Mouse (Mus musculus) adipocyte (in vitro differentiated cells): ENCODE measurements around the gene Galnt2.

Source experiments
- DNase-seq: peaks from one replicate; pipeline ENCODE4 v3.0.0-alpha.2; 2016; ENCODE audit warnings: low spot score

Galnt2 gene

GRCm38 (mm10) chr8:124272792-124273191 is 41.6 kb downstream of the Galnt2 start:
- DNase-seq: no peak

DNA sequence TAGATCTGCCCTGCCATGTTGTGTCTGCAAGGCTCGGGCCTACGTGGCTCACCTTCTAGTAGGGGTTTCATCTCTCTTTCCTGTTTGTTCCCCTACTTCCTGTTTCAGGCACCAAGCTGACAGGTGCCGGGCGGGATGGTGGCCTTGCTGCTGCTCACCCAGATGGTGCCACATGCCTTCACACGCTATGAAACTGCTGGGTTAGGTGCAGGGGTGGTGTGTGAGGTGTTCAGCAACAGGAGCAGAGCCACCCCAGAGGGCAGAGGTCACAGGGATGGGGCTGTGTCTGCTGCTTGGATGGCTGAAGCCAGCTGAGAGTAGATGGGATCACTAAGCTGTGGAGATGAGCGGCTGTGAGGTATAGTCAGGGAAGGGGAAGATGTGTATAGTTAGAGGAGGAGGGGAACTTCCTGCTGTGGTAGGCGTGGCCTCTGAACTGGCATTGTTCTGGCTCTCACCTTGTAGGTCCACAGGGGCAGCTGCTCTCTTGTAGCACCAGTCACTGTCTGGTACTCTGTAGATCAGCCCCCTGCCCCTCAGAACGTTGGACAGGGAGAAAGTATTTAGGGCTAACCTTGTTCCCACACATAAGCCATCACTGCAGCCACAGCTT is 42.5 kb downstream of the Galnt2 start:
- no peak for DNase-seq

DNA sequence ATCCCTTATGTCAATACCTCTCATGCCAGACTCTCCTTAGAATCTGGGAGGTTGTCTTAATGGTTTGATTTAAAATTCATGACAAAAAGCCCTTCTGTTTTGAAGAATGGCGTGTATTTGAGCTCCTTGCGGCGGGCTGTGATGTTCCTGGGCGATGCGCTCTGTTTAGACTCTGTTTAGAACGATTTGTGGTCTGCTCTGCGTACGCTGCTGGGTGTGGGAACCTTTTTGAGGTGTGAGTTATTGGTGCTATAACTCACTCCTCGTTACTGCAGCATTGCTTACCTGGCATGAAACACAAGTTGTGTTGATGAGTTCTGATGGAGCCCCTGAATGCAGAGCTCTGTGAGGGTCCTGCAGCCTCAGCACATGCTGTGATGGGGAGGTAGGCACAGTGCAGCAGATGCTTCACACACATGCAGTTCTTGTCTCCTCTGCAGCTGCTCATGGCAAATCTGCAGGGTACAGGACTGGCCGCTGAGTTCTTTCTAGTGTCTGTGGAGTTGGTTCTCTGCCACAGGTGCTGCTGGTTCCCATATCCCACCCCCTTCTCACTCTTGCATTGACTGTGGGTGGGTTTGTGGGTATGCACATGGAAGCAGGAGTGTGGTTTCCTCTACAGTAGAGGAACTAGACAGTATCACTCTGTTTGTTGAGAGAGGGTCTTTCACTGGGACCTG is 43.4 kb downstream of the Galnt2 start:
- DNase-seq: no peak

DNA sequence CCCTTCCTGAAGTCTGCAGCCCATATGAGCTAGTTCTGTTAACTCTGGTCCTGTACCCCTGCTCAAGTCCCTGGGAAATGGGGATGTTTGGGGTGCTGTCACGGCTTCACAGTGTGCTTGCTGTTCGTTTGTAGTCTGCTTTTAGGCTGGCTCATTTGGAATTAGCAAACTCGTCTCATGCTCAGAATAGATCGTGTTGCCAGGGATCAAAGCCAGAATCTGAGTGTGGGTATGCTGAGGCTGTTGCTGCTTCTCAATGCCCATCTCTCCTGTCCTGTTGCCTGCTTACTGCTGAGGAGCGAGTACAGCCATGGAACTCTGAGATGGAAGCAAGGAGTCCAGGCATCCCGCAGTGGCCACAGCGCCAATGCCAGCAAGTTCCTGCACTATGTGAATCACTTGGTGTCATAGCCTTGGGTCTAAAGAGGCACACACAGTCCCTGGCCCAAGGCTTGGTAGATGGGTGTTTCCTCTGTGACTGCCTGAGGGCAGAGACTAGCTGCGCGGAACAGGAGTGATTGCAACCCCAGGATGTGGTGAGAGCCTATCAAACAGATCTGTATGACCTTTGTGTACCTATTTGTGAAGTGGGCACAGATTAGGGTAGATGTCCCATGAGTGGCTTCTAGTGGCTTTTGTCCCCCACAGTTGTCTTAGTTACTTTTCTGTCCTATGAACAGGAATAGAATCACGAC is 44.3 kb downstream of the Galnt2 start:
- no peak for DNase-seq

DNA sequence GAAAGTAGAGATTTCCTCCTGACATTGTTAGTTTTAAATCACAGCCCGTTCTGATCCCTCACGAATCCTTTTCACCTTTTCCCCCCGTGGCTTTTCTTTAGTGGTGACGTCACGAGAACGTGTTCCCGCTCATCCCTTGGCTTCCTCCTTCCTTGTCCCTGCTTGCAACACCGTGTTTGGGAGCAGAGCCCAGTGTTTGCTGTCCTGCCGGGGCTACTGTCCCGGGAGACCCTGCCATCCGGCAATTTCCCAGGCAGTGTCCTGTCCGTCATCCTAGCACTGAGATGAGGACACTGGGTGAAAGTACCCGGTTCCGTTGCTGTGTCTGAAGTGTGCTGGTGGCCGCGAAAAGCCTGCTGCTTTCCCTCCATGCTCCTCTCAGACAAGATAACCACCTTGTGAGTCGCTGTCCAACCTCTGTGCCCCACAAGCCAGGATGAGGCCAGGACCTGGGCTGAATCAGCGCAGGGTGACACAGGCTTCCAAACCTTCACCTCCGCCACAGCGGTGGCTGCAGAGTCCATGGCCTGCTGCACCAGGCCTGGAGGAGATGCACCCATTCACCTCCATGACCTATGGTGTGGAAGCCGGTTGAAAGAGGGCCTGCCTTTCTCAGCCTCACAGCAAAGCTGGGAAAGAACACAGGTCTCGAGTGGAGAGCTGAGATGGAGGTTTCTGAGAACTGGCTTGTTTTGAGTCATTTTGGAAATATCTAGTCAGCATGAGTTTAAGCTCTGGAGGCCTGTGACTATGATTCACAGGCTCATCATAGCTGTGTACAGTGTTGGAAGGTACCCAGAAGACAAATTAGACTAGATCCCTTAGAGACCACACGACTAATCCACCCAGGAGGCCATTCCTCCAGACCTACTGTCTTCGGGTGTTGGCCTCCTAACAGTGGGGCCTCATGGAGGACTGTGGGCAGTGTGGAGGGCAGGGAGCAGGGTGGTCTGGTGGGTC is 47.0 kb downstream of the Galnt2 start:
- DNase-seq: peak; percentile 86

- no peak for DNase-seq
Measured at GRCm38 (mm10) chr8:124278956-124279689, 47.9 kb downstream of the Galnt2 start.

DNA sequence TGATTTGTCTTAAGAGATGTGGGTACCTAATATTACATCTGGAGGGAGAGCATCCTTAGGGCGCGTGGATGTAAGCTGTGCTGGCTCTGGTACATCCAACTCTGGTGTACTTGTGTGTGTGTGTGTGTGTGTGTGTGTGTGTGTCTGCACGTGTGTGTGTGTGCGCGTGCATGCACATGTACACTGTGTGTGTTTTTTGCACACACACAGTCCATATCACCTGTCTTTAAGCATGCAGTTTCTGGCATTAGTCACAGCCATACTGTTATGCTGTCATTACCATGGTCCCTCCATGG is 48.4 kb downstream of the Galnt2 start:
- DNase-seq: no peak

- DNase-seq: peak; percentile 37
Measured at GRCm38 (mm10) chr8:124281700-124282541, 50.7 kb downstream of the Galnt2 start.

- no peak for DNase-seq
Measured at GRCm38 (mm10) chr8:124282878-124283630, 51.9 kb downstream of the Galnt2 start.

GRCm38 (mm10) chr8:124283644-124284332 is 52.6 kb downstream of the Galnt2 start:
- no peak for DNase-seq

GRCm38 (mm10) chr8:124284333-124284711 is 53.1 kb downstream of the Galnt2 start:
- DNase-seq: no peak

DNA sequence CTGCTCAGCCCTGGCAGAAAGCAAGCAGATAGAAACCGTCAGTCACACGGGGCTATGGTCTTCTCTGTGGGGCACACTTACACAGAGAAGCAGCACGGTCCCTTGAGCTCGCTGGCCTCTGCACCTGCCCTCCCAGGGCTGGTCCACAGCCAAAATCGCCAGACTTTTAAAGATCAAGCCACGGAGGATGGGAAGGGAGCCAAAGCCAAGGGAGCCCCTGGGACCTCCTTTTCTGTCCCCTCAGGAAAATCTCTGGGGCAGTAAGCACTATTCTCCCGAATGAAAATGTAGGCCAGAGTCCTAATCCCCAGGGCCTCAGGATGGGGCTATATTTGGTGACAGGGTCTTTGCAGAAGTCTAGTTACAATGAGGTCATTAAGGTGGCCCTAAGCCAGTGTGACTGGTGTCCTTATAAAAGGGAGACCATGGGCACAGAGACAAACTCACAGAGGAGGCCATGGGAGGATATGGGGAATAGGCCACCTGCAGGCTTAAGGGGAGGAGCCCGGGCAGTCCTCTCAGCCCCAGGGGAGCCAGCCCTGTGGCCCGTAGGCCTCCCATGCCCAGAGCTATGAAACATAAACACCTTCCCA is 53.9 kb downstream of the Galnt2 start:
- peak; percentile 63 for DNase-seq

DNA sequence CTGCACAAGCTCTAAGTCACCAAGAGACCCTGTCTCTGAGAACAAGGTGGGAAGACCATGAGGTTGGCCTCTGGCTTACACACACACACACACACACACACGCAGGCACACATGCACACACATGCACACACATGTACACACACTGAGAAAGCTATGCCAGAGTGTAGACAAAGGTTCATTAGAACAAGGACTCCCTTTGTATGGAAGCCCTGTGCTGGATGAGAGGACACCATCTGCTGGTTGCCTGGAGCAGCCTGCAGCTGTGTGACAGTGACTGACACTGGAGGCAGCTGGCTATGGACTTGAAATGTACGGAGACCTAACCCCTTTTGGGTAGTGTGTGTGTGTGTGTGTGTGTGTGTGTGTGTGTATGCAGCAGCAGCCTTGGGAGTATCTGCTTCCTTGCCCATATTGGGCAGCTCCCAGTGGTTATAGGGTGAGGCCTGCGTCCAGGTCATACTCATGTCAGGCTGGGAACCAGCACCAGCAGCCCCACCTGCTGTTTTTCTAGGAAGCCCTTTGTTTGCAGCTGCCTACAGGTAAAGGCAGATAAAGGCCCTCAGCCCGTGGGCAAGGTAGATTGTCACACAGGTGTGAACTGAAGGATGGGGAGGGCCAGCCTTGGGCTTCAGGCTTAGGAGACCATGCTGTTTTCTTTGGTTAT is 55.4 kb downstream of the Galnt2 start:
- peak; percentile 58 for DNase-seq

- no peak for DNase-seq
Measured at GRCm38 (mm10) chr8:124288215-124288864, 57.1 kb downstream of the Galnt2 start.

DNA sequence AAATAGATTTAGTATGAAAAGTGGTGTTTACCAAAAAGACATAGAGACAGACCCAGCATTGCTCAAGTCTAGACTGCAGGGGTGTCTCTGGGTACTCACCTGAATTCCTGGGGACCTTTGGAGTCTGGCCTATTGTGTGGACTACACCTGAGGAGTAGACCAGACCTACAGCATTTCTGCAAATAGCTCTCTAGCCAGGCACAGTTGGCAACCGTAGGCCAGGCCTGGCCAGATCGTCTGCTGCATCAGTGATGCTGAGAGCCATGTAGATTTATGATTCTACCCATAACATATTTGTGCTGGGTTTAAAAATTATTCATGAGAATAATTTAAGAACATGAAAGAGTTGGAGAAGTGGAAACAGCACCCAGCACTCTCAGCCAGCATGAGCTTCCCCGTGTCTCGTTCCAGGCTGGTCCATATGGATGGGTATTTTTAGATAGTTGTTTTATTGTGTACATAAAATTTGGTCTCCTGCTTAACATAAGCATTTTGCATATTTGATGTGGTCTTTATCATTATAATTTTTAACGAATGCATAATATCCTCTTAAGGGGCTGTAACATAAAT is 58.4 kb downstream of the Galnt2 start:
- no peak for DNase-seq

GRCm38 (mm10) chr8:124290911-124291691 is 59.9 kb downstream of the Galnt2 start:
- DNase-seq: peak; percentile 65

DNA sequence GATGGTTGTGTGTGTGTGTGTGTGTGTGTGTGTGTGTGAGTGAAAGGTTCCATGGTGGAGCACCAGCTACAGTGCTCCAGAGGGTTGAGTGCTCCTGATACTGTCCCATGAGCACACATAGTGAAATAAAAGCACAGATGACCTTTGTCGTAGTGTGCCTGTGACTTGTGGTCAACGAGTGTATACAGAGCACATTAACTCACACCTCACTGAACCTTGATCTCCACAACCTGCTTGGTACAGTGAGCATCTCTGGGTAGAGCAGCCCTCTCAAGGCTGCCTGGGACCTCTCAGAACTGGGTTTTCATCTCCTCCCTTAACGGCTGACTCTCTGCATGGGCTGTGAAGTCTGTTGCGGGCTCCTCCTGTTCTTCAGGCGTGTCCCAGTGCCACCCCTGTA is 60.5 kb downstream of the Galnt2 start:
- no peak for DNase-seq
